Mouse (Mus musculus) large intestine, adult 2 months (tissue): Measurements from ENCODE around the gene Hoxc10. TPM values are rescaled to one million over a fixed set of nuclear protein-coding genes. Genes with fewer than 3 reads are reported as not detected.
A peak's percentile ranks its signal among the peaks of the same experiment; 100 is the strongest.

Experiments
- DNase-seq: peaks from one replicate; pipeline ENCODE4 v3.0.0-alpha.2; 2012; ENCODE audit warnings: low read depth, low spot score
- WGBS: fragments of 180-500 bp; shearing (Covaris S2); methylation state at CpG from one replicate; pipeline ENCODE4 v1.1.7; 2018; 5-methylcytosine and 5-hydroxymethylcytosine counted together
- polyA plus RNA-seq: library from polyadenylated mRNA; depleted of rRNA; stranded (reverse); fragments of >200 nt; gene quantifications from 2 replicates; pipeline ENCODE4 v1.2.3, GENCODE M21; 2012

Hoxc10 gene
- polyA plus RNA-seq, 1 experiment: 0.07 TPM

- DNase-seq: no peak
- 3% methylated on average over 52 of the region's 53 CpGs for WGBS
Measured at GRCm38 (mm10) chr15:102942739-102943467, 23.7 kb upstream of the Hoxc10 start.

GRCm38 (mm10) chr15:102943468-102943813 is 23.2 kb upstream of the Hoxc10 start:
- 11% methylated on average over 5 of the region's 5 CpGs for WGBS
- no peak for DNase-seq

GRCm38 (mm10) chr15:102945185-102946077 is 21.2 kb upstream of the Hoxc10 start:
- DNase-seq: no peak
- WGBS: 19% methylated on average over 22 of the region's 22 CpGs

- no peak for DNase-seq
- 6% methylated on average over 9 of the region's 9 CpGs for WGBS
Measured at GRCm38 (mm10) chr15:102947276-102947675, 19.3 kb upstream of the Hoxc10 start.

GRCm38 (mm10) chr15:102948842-102949241 is 17.8 kb upstream of the Hoxc10 start:
- DNase-seq: no peak
- WGBS: 27% methylated on average over 2 of the region's 2 CpGs

- no peak for DNase-seq
- WGBS: 4% methylated on average over 20 of the region's 20 CpGs
Measured at GRCm38 (mm10) chr15:102949696-102950095, 16.9 kb upstream of the Hoxc10 start.

- WGBS: 16% methylated on average over 2 of the region's 2 CpGs
- DNase-seq: no peak
Measured at GRCm38 (mm10) chr15:102950877-102951276, 15.7 kb upstream of the Hoxc10 start.

- DNase-seq: no peak
- whole genome bisulfite sequencing: 18% methylated on average over 6 of the region's 6 CpGs
Measured at GRCm38 (mm10) chr15:102953561-102953960, 13.0 kb upstream of the Hoxc10 start.

GRCm38 (mm10) chr15:102954192-102955006 is 12.2 kb upstream of the Hoxc10 start, which contains the start of gene Hoxc11:
Gene Hoxc11, plus strand, starts transcription at chr15:102954427.
- WGBS: 3% methylated on average over 57 of the region's 57 CpGs
- DNase-seq: no peak

- 2% methylated on average over 28 of the region's 28 CpGs for WGBS
- DNase-seq: no peak
Measured at GRCm38 (mm10) chr15:102955007-102955382, 11.6 kb upstream of the Hoxc10 start.

GRCm38 (mm10) chr15:102955833-102956640 is 10.6 kb upstream of the Hoxc10 start:
- 7% methylated on average over 40 of the region's 40 CpGs for WGBS
- no peak for DNase-seq

- DNase-seq: no peak
- WGBS: 6% methylated on average over 12 of the region's 12 CpGs
Measured at GRCm38 (mm10) chr15:102956906-102957305, 9.7 kb upstream of the Hoxc10 start.

GRCm38 (mm10) chr15:102959663-102960191 is 6.9 kb upstream of the Hoxc10 start:
- peak; percentile 19 for DNase-seq
- 6% methylated on average over 13 of the region's 13 CpGs for WGBS

- DNase-seq: no peak
- 10% methylated on average over 6 of the region's 6 CpGs for WGBS
Measured at GRCm38 (mm10) chr15:102961728-102962127, 4.9 kb upstream of the Hoxc10 start.

GRCm38 (mm10) chr15:102962492-102962891 is 4.1 kb upstream of the Hoxc10 start:
- no peak for DNase-seq

GRCm38 (mm10) chr15:102963259-102963658 is 3.3 kb upstream of the Hoxc10 start:
- 14% methylated on average over 8 of the region's 8 CpGs for WGBS
- no peak for DNase-seq

More at GRCm38 (mm10) chr15:102962492-102962891, 4.1 kb upstream of the Hoxc10 start:
- WGBS: 12% methylated on average over 13 of the region's 13 CpGs

GRCm38 (mm10) chr15:102963671-102964640 is 2.6 kb upstream of the Hoxc10 start:
- 7% methylated on average over 28 of the region's 28 CpGs for WGBS
- DNase-seq: no peak
